In genomic region chr9:45345516-45345915, GRCm38 (mm10) we compare ENCODE assay signal across 9 mouse cellular contexts. TPM values are rescaled to one million over a fixed set of nuclear protein-coding genes. Genes with fewer than 3 reads are reported as not detected.
DNase-seq lines count a peak whose midpoint lies in the region.
"Had no signal": no experiment of that assay in that cellular context is flagged by ENCODE, and none has a peak within 500 bp of the region (broad histone marks: within the 10 kb centered on the region; RNA-seq: fewer than 3 reads in every experiment).

No protein-coding gene starts in this region.

- DNase-seq in heart, adult 8-10 months (ENCODE audit: low spot score), result peak; percentile 48
- no peak for DNase-seq in heart, embryonic 10.5 days (ENCODE audit: low spot score)
- peak; percentile 28 for DNase-seq in testis, postnatal 14 days (ENCODE audit: low spot score)
- DNase-seq in testis, postnatal 10 days (ENCODE audit: low spot score), result no peak
- DNase-seq in embryo, embryonic 11.5 days (ENCODE audit: low read depth, low spot score), result peak; percentile 29
- peak; percentile 22 to 41 for DNase-seq in kidney, postnatal 4 days
- DNase-seq in thymus, postnatal 10 days (ENCODE audit: low spot score in 2 of 2), result no peak
- no peak for DNase-seq in frontal cortex, postnatal 25 days (ENCODE audit: low spot score in 2 of 2)

- H3K27me3 ChIP-seq in heart, embryonic 10.5 days (ENCODE audit: insufficient read depth, poor library complexity, severe bottlenecking), result 0 out of 2 replicates have a peak, but pooled peaks cover 2% of the 10 kb centered on the region

- no peak overlapping the region for H3K4me3 ChIP-seq in heart, embryonic 10.5 days

- no peaks in the 10 kb centered on the region for H3K9me3 ChIP-seq in heart, embryonic 10.5 days

- WGBS in heart, embryonic 10.5 days, result 63% methylated on average over 2 of the region's 2 CpGs

- H3K27ac ChIP-seq in heart, embryonic 10.5 days, result no peak overlapping the region

- peaks cover 8% of the 10 kb centered on the region; the same call in 1 of the 2 replicates for H3K4me1 ChIP-seq in heart, embryonic 10.5 days

- no peaks in the 10 kb centered on the region for H3K36me3 ChIP-seq in heart, embryonic 10.5 days

RNA-seq across cellular contexts. Expression of gene Fxyd6, which starts 24.5 kb away (rescaled TPM):
- total RNA-seq in heart, adult 8-10 months (2022), result 10 to 100 TPM; 14.4 to 22.4 (median 18.8) TPM
- 40.5 and 63.2 TPM in 2 replicates for polyA plus RNA-seq in heart, embryonic 10.5 days (2016; fragmentation: Nextera tagmentation; extraction: Ambion mirVana)
- total RNA-seq: hematopoietic stem cell, adult 5-6 weeks had no signal

RNA-seq across cellular contexts. Expression of gene Tmprss13, which starts 26.6 kb away (rescaled TPM):
- 1 to 10 TPM; 5.9 to 9.3 (median 7.7) TPM for total RNA-seq in heart, adult 8-10 months (2022)
- polyA plus RNA-seq in heart, embryonic 10.5 days (2016; fragmentation: Nextera tagmentation; extraction: Ambion mirVana), result 0.23 and 0.29 TPM in 2 replicates
- total RNA-seq: hematopoietic stem cell, adult 5-6 weeks had no signal

RNA-seq across cellular contexts. Expression of gene Fxyd2, which starts 54.0 kb away (rescaled TPM):
- 1 to 10 TPM; 1.7 to 5.8 (median 3.9) TPM for total RNA-seq in heart, adult 8-10 months (2022)
- polyA plus RNA-seq in heart, embryonic 10.5 days (2016; fragmentation: Nextera tagmentation; extraction: Ambion mirVana), result 0.71 and 1.2 TPM in 2 replicates
- total RNA-seq: hematopoietic stem cell, adult 5-6 weeks had no signal

Comparison
In these comparisons a context has a peak if more than half of its experiments do, and no peak if none do; other contexts are left out.
1. DNase-seq: peak in heart, adult 8-10 months (single experiment), testis, postnatal 14 days (single experiment), embryo, embryonic 11.5 days (single experiment) and kidney, postnatal 4 days (2 of 2); none in heart, embryonic 10.5 days (single experiment), testis, postnatal 10 days (single experiment), thymus, postnatal 10 days (0 of 2) and frontal cortex, postnatal 25 days (0 of 2).